Mouse (Mus musculus) left cerebral cortex, postnatal 14 days (tissue): ENCODE results near the gene Dyrk1b. TPM values are rescaled to one million over a fixed set of nuclear protein-coding genes. Genes with fewer than 3 reads are reported as not detected.
"Not testable (repeated sequence)": the region's sequence is repeated elsewhere in the genome, so short reads cannot be mapped to it uniquely, and the experiment has no call there.

Source experiments
- DNase-seq, 2 experiments: peaks; one replicate each; pipeline ENCODE4 v3.0.0; 2021 to 2022; ENCODE audit warnings: low spot score in 2 of 2, mixed read lengths in 1 of 2
- intact Hi-C: fragments of 180-260 bp; cut with DNase I; formaldehyde crosslinking; loops from one replicate; pipeline ENCODE4 v1.15.1; 2025
- long read RNA-seq, 2 experiments: library from polyadenylated mRNA; stranded (forward); transcript quantifications; one replicate each; pipeline ENCODE4 v2.0.0; 2021
- total RNA-seq, 2 experiments: library from RNA; stranded (reverse); gene quantifications; 2 replicates each; pipeline ENCODE4 v1.2.3; 2021

The Dyrk1b gene
- 10 to 100 TPM; 40.5 to 42.3 TPM for total RNA-seq
- long read RNA-seq, experiment 1, transcript Dyrk1b-203 (11 exons, 2,018 nt), result major isoform, 7 of 19 reads
- long read RNA-seq, experiment 1, transcript Dyrk1b-201 (11 exons, 2,534 nt), result minor isoform, 5 of 19 reads
- long read RNA-seq, experiment 1, partial matches to known transcripts, result 2 of 19 reads
- long read RNA-seq, experiment 1, other reads (novel, unspliced or antisense), result 4 of 19 reads
- long read RNA-seq, experiment 2, partial matches to known transcripts, result 1 of 10 reads
- long read RNA-seq, experiment 2, other reads (novel, unspliced or antisense), result 2 of 10 reads

- intact Hi-C loops, result no loop called here
Measured at GRCm38 (mm10) chr7:28179228-28179627, at the start of gene Dyrk1b. Gene Dyrk1b (plus strand): TSS chr7:28179469.

DNA sequence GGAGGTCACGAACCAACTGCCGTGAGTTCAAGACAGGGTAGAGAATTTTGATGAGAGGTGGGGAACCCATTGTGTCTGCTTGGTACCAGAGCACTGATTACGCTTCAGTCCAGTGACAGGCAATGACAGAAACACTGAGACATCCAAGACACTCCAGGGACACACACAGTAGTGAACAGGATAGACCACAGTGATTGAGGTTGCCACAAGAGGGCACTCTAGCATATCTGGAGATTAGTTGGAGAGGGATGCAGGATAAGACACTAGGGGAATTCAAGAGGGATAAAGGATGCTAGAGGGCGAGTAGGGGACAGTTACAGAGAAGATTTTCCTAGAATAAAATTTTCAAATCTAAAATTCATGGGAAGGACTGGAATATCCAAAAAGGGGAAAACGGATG lies 41.7 kb upstream of the Dyrk1b start:
- intact Hi-C loops, result no loop called here
- DNase-seq, result peak; percentile 50 to 52

More at GRCm38 (mm10) chr7:28179228-28179627, at the start of gene Dyrk1b:
- DNase-seq, result peak; percentile 99

DNA sequence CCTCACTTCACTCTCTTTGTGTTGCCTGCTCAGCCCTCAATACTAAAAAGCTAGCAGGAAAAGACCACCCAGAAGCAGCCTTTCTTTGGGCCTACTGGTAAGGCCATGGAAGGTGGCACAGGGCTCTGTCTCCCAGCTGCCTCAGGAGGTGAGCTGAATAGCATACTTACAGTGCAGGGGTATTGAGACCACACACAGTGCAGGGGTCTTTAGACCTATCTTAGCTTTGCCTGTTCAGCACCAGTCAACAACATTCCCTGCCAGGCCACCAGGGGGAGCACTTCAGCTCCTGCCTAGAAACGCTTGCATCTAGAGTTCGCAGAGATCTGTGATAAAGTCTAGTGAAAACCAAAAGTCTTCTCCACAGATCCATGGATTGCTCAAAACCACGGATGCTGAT lies 31.0 kb upstream of the Dyrk1b start:
- DNase-seq, result peak; percentile 38 to 67
- intact Hi-C loops, result no loop called here

GRCm38 (mm10) chr7:28149841-28150240 lies 29.4 kb upstream of the Dyrk1b start:
- DNase-seq, result no peak
- intact Hi-C loops, result loop anchor here (5.0 kb wide), 1 partner anchor 98 kb away; the partner anchor contains the start of gene Psmc4

- peak; percentile 22 to 56 for DNase-seq
- intact Hi-C loops, result loop anchor here (5.0 kb wide), 1 partner anchor 99 kb away; the partner anchor contains the start of gene Psmc4
Measured at GRCm38 (mm10) chr7:28151584-28152221, 27.6 kb upstream of the Dyrk1b start.

- intact Hi-C loops, result loop anchor here (5.0 kb wide), 1 partner anchor 101 kb away; the partner anchor contains the start of gene Psmc4
- not testable (repeated sequence) for DNase-seq
Measured at GRCm38 (mm10) chr7:28153595-28153994, 25.7 kb upstream of the Dyrk1b start.

DNA sequence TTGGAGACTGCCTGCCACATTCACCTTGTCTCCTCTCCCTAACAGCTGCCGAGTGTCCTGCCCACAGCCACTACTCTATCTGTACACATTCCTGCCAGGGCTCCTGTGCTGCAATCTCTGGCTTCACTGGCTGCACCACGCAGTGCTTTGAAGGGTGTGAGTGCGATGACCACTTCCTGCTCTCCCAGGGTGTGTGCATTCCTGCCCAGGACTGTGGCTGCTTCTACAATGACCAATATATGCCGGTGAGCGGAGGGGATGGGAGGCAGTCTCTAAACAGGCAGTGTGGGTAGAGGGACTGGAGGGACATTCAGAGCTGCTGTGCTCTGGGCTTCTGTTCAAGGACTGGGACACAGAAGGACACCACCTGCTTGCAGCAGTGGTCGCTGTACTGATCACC lies 20.0 kb upstream of the Dyrk1b start:
- no peak for DNase-seq
- intact Hi-C loops, result no loop called here

DNA sequence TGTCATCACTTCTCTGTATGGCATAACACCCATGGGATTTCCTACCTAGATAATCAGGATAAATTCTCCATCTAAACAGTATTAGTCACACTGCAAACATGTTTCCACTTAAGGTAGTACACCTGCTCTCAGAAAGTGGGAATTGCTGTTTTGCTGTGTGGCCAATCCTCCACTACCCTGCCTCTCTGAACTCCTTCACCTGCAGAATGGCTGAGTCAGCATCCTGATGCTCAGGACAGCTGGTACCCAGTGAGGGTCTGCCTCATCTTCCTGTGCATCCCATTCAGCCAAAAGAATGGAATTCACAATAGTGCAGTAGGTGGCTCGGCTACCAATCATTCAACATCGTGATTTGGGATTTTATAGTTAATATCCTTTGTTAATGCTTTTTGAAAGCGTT lies 19.4 kb upstream of the Dyrk1b start:
- intact Hi-C loops, result loop anchor here (5.0 kb wide), 1 partner anchor 57 kb away; no protein-coding TSS in a partner anchor
- no peak for DNase-seq

- intact Hi-C loops, result loop anchor here (5.0 kb wide), 1 partner anchor 56 kb away; no protein-coding TSS in a partner anchor
- no peak for DNase-seq
Measured at GRCm38 (mm10) chr7:28161163-28161749, 18.0 kb upstream of the Dyrk1b start.

DNA sequence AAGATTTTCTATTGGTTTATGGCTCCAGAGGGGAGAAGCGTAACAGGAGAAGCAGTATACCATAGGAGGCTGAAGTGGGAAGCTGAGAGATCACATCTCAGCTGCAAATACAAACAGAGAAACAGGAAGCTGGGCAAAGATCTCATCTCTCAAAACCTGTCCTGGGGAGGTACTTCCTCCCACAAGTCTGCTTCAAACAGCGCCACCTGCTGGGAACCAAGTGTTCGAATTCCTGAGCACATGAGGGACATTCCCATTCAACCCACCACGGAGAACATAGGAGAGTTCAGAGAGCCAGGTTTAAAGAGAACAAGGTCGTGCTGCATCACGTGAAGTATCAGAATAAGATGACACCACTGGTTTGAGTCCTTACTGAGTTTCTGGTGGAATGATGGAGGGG lies 13.9 kb upstream of the Dyrk1b start:
- intact Hi-C loops, result no loop called here
- no peak for DNase-seq

GRCm38 (mm10) chr7:28168320-28169115 lies 10.8 kb upstream of the Dyrk1b start:
- intact Hi-C loops, result loop anchor here (2.0 kb wide), 1 partner anchor 118 kb away; the partner anchor contains the start of gene Psmc4
- peak; percentile 67 to 69 for DNase-seq

- intact Hi-C loops, result loop anchor here (2.0 kb wide), 1 partner anchor 119 kb away; the partner anchor contains the start of gene Psmc4
- peak; percentile 93 to 94 for DNase-seq
Measured at GRCm38 (mm10) chr7:28169489-28170422, 9.5 kb upstream of the Dyrk1b start, which contains the start of gene Fbl. Gene Fbl (plus strand): TSS chr7:28169710.

DNA sequence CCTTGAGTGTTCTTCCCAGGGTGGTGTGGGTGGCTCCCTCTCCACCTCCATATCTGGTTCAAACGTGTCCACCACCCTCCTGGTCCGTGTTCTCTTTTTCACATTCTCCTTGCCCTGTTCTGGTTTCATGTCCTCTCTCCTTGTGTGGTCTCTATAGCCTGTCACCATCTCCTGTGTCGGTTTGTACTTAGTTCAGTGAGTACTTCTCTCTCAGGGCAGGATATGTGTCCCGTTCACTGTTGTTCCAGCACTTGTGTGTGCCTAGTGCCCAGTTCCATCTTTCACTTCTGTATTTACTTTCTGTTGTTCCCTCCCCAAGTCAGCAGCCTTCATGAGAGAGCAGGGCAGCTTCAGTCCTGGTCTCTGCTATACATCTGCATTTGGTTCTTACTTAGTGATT lies 3.9 kb upstream of the Dyrk1b start:
- DNase-seq, result no peak
- intact Hi-C loops, result no loop called here

DNA sequence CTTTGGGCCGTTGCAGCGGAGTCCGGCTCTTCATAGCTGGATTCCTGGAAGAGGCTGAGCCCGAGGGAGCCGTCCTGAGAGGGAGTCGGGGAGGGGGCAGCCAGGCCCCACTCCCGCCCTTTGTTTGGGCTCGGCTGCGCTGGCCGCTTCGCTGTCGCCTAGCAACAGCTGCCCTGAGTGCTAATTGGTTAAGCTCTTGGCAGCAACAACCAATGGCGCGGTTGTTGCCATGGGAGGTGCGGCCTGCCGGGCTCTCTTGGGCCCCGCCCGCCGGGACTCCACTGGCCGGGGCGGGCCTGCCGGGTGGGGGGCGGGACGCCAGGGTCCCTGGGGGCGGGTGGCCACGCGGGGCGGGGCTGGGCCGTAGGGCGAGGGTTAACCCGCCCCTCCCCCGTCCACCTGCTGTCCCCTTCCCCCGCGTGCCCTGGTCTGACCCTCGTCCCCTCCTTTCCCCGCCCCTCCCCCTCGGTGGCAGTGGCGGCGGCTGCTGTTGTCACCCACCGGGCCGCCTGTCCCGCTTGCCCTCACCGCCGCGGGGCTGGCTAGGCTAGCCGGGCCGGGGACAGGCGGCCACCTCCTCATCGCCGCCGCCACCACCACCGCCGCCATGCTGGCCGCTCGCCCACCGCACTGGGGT lies 590 bp downstream of the Dyrk1b start:
- intact Hi-C loops, result no loop called here
- DNase-seq, result peak; percentile 96 to 97

DNA sequence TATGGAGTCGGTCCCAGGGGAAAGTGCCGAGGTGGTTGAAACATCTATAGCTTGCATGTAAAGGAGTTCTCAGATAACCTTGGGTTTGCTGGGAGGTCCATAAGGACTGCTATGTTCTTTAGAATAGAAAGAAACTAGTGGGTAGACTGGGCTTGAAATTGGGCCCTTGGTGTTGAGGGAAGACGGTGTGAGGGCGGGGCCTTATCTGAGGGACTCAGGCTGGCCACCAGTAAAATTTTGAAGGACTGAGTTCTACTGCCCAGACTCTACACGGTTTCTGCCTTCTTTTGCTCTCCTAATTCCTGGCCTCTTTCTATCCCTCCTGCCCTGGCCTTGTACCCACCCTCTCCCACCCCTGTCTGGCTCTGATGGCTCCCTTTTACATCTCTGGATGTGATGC lies 1.6 kb downstream of the Dyrk1b start:
- DNase-seq, result no peak
- intact Hi-C loops, result no loop called here

GRCm38 (mm10) chr7:28181376-28181775 lies 2.1 kb downstream of the Dyrk1b start:
- intact Hi-C loops, result no loop called here
- DNase-seq, result no peak

GRCm38 (mm10) chr7:28182320-28182719 lies 3.1 kb downstream of the Dyrk1b start:
- DNase-seq, result no peak
- intact Hi-C loops, result no loop called here

- no peak for DNase-seq
- intact Hi-C loops, result no loop called here
Measured at GRCm38 (mm10) chr7:28185884-28186283, 6.6 kb downstream of the Dyrk1b start.
